Mouse (Mus musculus) ES-E14 (cell line): ENCODE results near the gene Dusp12.

Experiments used
- CHD2 ChIP-seq: IDR thresholded peaks from 2 replicates; pipeline ENCODE4 v1.6.1; 2014; ENCODE audit warnings: mild to moderate bottlenecking, low read depth, low read length, inconsistent platforms
- HCFC1 ChIP-seq: IDR thresholded peaks from 2 replicates; pipeline ENCODE4 v1.6.1; 2012; ENCODE audit warnings: low read length, inconsistent platforms, borderline replicate concordance; ENCODE audit not compliant: insufficient read depth
- MAFK ChIP-seq: IDR thresholded peaks from 2 replicates; pipeline ENCODE4 v1.6.1; 2014; ENCODE audit warnings: mild to moderate bottlenecking, low read depth, low read length, inconsistent platforms; ENCODE audit not compliant: insufficient read depth
- ZC3H11A ChIP-seq: IDR thresholded peaks from 2 replicates; pipeline ENCODE4 v1.6.1; 2012; ENCODE audit warnings: low read depth, mild to moderate bottlenecking, inconsistent platforms, low read length, borderline replicate concordance
- ZNF384 ChIP-seq: IDR thresholded peaks from 2 replicates; pipeline ENCODE4 v1.6.1; 2012; ENCODE audit warnings: low read depth, low read length, inconsistent platforms

- no peak for TF ChIP-seq HCFC1
- no peak for TF ChIP-seq ZC3H11A
- TF ChIP-seq ZNF384 = no peak
- TF ChIP-seq MAFK = no peak
- TF ChIP-seq CHD2 = no peak
Measured at GRCm38 (mm10) chr1:170894603-170895602, 9.6 kb upstream of the Dusp12 start.
